Mouse (Mus musculus) lung, postnatal 10 days (tissue): ENCODE measurements around the gene Sept9.
A peak's percentile ranks its signal among the peaks of the same experiment; 100 is the strongest.

Source experiments
- DNase-seq: peaks from one replicate; pipeline ENCODE4 v3.0.0; 2021

The Sept9 gene

DNA sequence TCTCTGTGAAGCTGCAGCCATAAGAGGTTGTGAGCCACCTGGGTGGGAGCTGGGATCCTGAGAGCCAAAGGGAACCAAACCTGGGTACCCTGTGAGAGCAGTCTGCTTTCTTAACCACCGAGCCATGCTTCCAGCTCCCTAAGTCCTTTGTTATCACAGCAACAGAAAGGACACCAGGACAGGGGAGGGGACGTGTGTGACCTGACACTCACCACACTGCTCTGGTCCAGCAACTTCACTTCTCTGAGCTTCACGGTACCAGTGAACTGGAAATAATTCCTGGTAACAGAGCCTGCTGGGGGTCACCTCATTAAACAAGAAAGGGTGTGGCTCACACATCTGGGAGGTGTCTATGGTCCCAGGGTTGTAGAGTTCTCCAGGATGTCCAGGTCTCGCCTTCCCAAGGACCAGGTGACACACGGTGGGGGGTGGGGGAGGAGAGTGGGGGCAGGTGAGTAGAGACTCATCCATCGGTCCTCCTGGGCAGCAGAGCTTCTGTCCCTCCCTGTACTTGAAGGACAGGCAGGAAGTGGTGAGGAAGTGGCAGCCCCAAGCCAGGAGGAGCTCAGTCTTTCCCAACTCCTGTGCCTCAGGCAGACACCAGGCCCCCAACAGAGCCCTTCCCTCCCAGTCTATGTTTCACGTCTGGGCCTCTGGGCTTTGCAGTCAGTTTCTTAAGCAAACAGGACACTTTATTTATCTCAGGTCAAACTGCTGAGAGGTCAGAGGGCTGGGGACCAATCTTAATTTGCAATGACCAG lies 191.5 kb downstream of the Sept9 start:
- DNase-seq = no peak

DNA sequence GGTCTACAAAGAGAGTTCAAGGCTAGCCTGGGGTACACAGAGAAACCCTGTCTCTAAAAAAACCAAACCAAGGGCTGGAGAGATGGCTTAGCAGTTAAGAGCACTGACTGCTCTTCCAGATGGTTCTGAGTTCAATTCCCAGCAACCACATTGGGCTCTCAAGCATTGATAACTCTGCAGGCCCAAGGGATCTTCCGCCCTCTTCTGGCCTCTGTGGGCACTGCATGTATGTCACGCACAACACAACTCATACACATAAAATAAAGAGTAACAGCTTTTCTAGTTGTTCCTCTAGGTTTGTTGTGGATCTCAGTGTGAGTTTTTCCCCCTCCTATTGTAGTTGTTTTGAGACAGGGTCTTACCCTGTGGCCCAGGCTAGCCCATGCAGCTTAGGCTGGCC lies 192.8 kb downstream of the Sept9 start:
- DNase-seq = no peak

DNA sequence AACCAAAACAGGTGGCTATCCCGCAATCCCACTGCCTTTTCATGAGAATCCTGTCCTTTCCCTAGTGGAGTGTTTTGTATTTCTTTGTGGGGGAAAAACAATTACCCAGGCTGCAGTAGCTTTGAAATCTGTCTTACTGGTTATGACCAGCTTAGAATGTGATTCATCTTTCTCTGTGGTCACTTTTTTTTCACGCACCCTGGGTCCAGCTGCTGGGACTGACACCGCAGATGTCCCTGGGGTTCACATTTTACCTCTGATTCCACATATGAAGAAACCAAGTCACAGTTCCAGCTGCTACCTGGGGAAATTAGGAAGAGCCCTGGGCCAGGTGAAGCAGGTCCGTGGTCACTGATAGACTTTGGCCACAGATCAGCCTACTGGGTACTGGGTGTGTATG lies 194.3 kb downstream of the Sept9 start:
- no peak for DNase-seq

DNA sequence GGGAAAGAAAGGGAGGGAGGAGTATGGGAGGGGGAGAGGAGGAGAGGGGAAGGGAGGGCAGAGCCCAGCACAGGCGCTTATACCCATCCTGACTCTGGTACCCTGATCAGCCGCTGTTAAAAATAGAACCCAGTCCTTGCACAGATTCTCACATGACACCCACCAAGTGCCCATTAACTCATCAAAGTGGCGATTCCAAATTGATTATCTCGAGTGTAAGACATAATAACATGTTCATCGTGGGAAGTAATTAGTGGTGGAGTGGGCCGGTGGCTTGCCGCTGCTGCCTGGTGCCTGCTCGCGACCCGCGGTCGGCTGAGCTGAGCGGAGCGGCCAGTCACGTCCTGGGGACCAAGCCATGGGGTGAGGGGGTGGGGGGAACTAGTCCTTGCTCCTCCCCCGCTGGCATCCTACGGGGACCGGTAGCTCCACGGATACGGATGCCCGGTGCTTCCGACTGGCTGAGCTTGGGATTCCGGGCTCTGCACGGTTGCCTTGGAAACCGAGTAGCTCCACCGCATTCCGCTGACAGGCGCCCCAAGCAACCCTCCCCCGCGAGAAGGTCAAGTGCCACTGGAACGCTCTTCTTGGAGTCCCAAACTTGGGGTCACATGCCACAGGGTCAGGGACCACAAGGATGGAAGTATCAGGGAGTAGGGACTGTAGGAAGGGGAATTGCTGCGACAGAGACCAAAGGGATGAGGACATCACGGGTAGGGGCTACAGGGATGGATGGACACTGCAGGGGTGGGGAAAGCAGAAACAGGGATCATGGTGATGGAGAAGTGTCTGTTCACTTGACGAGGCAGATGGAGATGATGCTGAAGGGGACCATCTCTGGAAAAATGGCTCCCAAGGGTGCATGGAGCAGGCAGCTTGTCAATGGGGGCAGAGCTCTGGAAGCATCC lies 195.0 kb downstream of the Sept9 start:
- peak; percentile 30 for DNase-seq

DNA sequence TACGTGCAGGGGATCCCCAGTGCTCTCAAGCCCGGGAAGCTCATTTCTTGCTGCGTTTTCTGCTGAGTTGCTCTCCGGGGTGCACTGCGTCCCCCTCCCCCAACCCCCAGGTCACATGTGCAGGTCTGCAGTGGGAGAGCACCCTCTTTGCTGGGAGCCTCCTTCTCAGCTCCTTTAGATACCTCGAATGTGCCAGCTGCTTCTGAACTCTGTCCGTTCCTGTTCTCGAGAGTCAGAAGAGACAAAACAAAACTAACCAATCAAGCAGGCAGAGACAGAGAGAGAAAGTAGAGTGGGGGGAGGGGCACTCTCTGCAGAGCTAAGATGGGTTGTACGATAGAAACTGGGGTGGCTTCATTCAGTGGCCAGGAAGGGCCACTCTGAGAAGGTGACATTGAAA lies 195.8 kb downstream of the Sept9 start:
- DNase-seq = no peak

DNA sequence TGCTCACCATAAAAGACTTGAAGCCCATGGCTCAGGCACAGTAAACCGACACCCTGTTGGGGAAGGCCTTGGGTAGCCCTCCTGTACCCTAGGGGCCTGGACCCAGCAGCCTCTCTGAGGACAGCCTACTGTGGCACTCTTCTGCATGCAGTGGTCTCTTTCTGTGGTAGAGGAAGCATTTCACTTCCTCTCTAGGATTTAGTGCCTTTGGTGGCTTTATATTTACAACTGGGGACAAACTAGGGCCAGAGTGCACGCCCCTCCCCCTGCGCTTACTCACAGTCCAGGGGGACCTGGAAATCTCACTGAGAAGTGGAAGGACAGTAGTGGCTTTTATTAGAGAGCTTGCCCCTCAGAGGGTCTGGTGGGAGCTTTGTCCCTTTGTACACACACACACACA lies 197.5 kb downstream of the Sept9 start:
- DNase-seq = no peak

DNA sequence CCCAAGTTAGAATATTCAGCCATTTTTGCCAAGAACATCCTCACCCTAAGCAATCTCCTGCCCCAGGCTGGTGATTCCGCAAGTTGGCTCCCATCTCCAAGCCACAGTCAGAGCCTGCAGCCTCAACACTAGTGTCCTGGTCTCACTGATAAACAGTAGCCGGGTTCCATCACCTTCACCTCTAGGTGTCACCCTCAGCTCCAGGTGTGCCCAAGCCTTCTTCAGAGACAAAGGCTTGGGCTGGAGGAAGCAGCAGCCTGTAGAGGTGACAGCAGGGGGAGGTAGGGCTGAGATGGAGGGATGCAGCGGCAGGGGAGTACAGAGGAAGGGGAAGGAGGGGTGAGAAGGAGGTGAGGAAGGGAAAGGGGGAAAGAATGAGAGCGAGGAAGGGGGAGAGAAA lies 198.3 kb downstream of the Sept9 start:
- peak; percentile 21 for DNase-seq

DNA sequence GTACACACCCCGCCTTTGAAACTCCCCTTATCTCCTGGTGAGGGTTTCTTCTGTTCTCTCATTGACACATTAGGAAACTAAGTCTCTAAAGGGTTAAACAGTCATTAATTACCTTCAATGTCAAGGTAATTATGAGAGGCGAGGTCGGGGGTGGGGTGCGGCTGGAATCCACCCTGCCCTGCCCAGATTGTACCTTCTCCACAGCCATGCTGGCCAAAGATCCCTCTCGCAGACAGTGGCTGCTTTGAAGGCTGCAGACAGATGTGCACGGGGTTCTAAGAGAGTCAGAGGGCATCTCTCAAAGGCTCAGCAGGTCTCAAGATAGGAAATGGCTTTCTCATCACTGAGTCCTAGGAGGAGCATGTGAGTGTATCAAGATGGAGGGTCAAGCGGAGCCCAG lies 198.7 kb downstream of the Sept9 start:
- no peak for DNase-seq

DNA sequence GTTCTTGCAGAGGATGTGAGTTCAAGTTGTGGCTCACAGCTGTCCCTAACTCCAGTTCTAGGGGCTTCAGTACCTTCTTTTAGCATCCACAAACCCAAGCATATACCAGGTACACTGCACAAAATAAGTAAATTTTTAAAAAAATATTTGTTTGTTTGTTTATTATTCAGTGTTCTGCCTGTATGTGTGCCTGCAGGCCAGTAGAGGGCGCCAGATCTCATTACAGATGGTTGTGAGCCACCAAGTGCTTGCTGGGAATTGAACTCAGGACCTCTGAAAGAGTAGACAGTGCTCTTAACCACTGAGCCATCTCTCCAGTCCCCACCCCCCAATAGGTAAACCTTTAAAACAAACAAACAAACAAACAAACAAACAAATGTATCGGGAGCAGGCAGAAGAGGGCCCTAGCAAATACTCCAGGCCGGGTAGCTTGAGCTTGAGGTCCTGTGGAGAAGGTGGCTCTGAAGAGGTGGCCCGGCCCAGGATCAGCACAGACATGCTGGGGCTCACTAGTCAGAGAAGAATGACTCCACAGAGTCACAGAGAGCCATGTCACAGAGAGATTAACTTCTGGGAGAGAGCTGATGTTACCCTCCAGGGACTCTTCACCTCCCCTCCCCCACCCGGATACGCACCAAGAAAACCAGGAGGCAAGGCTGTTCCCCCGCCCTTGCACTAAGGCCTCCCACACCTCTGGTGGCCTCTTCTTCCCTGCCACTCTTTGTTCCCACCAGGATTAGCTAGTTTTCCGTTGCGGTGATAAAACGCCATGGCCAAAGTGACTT lies 202.3 kb downstream of the Sept9 start:
- DNase-seq = no peak

DNA sequence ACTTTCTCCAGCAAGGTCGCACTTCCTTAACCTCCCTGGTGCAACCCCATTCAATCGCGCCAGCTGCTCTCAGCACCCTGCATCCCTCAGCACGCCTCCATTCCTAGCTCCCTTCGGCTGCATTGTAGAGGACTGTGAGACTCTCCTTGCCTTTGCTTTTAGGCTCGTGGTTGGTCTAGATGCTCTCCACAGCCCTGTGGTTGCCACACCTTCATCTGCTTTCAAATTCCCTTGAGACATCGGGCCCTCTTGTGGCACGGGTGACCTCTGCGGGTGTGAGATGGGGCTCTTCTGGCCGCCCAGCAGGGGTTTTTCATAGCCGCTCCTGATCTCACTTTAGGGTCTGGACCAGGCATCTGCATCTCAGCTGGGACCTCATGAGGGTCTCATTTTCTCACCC lies 203.1 kb downstream of the Sept9 start:
- no peak for DNase-seq

DNA sequence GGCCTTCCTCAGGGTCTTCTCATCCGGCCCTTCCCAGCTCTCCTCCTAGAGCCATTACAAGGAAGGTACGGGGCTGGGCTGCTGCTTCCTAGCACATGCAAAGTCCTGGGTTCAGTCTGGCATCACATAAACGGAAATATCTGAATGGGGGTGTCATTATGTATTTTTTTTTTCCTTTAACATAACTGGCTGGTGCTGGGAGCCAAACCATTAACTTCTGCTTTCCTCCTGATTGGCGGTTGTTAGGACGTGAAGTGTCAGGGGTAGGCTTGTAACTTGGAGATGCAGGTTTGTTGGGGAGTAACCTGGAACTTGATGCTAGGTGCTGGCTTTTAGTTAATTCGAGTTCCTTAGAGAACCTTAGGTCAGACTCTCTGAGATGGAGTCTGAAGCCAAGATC lies 203.6 kb downstream of the Sept9 start:
- DNase-seq = no peak

DNA sequence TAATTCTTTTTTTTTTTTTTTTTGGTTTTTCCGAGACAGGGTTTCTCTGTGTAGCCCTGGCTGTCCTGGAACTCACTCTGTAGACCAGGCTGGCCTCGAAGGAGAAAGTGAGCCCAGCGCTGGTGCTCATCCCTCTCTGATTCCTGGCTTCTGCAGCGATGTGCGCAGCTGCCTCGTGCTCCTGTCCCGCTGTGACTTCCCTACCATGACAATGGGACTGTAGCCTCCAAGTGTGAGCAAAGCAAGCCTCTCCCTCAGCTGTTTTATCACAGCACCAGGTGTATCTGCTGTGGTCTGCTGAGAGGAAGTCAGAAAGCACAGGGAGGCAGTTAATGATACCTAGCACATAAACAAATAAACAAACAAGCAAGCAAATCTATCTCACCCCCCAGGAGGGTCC lies 204.3 kb downstream of the Sept9 start:
- no peak for DNase-seq

DNA sequence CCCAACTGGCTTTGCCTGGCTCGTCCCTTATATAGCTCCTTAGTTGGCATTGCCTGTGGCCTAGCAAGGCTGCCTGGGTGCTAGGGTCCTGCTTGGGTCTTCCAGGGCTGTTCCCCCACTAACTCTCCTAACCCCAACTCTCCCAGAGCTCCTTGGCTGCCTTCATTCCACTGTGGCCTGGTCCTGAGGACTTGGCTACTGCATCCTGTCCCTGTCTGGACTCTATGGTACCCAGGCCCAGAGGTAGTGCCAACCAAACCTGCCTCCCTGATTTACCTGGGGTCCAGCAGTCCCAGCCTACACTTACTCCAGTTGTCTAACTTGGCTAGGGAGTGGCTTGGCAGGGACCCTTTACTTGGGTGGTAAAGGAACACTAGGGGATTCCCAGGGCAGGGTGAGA lies 207.2 kb downstream of the Sept9 start:
- DNase-seq = no peak

DNA sequence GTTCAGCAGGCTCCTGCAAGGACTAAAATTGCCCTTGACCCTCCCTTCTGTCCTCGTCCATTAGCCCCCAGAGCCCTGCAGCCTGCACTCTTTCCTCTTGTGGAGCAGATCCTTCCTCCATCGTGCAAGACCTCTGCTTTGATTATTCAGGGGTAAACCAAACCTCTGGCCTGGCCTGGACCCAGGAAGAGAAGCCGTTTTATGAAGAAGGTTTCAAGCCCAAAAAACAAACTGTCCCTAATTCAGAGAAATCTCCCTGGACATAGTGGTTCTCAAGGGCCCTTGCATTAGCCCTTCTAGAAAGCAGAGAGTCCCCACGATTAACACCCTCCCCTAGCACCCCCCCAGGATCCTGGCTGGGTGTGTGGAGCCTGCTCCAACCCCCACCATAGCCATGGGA lies 207.7 kb downstream of the Sept9 start:
- DNase-seq = no peak

DNA sequence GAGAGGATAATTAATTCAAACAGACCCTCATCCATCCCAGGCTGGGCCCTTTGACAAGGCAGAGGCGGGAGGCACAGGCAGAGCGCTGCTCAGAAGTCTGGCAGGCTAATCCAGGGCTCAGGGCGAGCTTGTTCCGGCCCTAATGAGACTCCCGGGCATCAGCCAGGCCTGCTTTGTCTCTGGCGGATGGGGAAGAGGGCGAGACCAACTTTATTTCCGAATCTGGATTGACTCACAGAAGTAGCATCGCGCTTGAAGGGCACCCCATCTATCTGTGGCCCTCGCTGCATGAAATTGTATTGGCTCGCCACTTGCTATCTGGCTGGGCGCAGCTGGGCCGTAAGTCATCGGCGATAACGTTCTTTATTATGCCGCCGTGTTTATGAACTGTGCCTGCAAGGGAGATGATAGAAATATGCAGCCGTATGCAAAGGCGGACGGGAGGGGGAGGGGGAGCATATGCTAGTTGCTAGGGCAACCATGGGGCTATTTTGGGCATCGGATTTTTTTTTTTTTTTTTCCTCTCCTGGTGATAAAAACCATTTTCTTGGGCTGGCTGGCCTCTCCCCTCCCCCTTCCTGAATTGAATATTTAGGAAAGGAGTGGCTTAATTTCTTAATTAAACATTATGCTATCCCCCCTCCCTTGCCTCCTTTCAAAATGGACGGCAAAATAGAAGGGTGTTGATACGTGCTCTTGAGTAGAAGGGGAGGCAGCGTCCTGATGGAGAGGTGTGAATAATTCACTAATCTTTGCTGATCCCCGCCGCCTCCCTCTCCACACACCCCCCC lies 208.4 kb downstream of the Sept9 start:
- DNase-seq = peak; percentile 71

DNA sequence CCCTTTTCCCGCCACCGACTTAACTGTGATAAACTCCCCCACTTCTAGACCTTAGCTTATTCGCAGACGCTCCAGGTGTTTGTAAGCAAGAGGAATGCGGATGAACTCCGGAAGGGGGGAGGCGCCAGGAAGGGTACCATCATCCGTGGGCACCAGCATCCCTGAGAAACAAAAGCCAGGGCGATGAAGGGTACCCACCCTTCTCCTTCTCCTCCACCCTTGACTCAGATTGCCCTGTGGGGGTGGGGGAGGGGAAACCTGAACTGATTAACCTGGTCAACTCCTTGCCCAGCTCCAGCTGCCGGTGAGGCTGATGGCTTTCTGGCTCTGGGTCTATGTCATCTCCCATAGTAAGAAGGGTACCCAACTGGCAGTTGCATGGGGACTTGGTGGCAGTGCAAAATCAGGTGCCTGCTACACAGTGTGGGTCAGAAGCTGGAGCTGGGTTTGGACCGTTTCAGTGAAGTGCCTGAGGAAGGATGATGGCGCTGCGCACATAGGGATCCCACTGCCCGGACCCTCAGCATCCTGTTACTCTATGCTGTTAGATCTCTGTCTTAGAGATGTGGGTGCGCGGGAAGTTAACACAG lies 209.1 kb downstream of the Sept9 start:
- DNase-seq = no peak

DNA sequence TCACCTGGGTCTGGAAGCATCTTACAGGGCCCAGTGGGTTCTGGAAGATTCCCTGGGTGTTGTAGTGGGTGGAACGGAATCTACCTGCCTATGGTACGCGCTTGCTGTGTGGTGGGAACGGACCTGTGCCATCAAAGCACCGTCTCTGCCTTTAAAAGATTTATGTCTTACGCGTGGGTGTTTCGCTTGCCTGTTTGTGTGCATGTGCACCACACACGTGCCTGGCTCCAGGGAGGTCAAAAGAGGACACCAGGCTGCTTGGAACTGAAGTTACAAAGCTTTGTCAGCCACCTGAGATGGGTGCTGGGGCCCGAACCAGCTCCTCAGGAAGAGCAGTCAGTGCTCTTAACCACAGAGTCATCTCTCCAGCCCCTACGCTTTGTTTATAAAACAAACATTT lies 209.9 kb downstream of the Sept9 start:
- no peak for DNase-seq

DNA sequence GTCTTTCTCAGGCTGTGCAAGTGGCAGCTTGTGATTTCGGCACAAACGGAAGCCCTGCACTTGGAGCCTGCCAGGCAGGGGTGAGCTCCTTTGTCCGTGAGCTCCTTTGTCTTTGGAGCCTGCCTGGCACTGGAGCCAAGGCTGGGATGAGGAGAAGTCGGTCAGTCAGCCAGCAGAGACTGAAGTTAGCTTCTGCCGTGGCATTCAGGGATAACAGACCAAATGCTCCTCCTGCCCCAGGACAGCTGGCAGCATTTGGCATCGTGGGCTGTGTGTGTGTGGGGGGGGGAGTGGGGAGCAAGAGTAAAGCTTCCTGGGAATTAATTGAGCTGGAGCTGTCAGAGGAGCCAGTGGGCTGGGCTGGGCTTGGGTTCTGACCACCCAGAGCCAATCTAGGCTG lies 210.6 kb downstream of the Sept9 start:
- peak; percentile 43 for DNase-seq

DNA sequence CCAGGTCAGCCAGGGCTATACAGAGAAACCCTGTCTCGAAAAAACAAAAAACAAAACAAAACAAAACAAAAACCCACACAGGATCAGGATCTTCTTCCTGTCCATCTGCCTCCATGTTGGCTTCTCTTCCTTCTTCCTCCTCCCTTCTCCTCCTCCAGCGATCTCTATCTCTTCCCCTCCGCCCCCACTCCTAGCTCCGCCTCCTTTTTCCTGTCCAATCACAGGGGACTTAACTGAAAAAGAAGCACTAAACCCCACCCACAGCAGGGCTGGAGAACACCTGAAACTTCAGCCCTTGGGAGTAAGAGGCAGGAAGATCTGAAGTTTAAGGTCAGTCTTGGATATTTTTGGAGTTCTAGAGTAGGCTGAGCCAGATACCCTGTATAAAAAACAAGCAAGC lies 212.2 kb downstream of the Sept9 start:
- DNase-seq = no peak
